Mouse (Mus musculus): Measurements from ENCODE around the gene Atp13a2. TPM values are rescaled to one million over a fixed set of nuclear protein-coding genes. Genes with fewer than 3 reads are reported as not detected.

The Atp13a2 gene
- polyA plus RNA-seq, 1 experiment from 2014 or later, result 15.8 TPM

DNA sequence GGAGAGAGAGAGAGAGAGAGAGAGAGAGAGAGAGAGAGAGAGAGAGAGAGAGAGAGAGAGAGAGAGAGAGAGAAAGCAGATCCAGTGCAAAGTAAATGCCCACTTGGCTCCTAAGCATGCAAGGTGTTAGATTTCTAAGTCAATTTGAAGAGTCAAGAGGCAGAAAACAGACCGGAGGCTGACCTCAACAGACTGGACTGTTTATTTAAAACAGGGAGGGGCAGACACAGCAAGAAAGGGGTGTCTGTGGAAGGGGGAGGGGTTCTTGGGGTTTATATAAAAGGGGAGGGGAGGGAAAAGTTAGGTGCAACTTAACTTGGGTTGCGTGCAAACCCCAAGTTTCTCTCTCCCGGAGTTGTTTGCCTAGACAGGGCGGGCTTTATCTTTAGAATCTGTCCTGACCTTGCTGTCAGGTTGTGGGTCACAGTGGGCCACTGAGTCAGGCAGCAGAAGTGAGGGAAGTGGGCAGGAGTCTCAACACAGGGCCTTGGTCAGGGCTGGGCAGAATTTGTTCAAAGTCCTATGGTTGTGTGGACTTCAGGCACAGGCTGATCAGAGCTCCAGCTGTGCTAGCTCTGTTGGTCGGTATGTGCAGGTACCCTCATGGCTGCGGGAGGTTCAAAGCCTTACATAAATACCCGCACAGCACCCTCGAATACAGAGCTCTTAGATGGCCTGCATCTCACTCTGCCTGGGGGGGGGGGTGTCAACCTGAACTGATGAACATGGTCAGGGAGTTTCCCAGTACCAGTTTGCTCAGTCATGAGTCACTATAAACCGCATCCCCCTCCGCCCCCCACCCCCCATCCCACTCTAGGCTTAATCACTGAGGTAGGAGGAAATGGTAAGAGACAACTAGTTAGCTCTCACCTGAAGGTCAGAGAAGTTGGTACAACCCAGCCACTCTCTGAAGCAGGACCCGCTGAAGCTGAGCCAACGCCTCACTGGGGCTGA lies 38.9 kb upstream of the Atp13a2 start:
- no peaks in the 10 kb centered on the region for H3K27me3 ChIP-seq (ENCODE audit: insufficient read depth, low read length)
- DNase-seq, result no peak
- no peak overlapping the region for H3K4me3 ChIP-seq (ENCODE audit: low read depth, low read length)
- peaks cover 5% of the 10 kb centered on the region; the same call in 1 of the 2 replicates for H3K4me1 ChIP-seq (ENCODE audit: insufficient read depth)
- no peak for ATAC-seq
- no peaks in the 10 kb centered on the region for H3K36me3 ChIP-seq (replicated peaks; ENCODE audit: insufficient read depth, low read length)
- H3K27ac ChIP-seq (ENCODE audit: low read depth), result no peak overlapping the region
- no peak overlapping the region for H3K4me2 ChIP-seq (ENCODE audit: low read depth, low read length)
- no peaks in the 10 kb centered on the region for H3K9me3 ChIP-seq (ENCODE audit: low read length)
- no peak overlapping the region for H3K9ac ChIP-seq (replicated peaks)
- no peak for TF ChIP-seq CTCF (IDR thresholded peaks at IDR 0.05; ENCODE audit: low read depth)
- TF ChIP-seq EP300 (IDR thresholded peaks at IDR 0.05; ENCODE audit: low read depth), result no peak
- WGBS (ENCODE audit: insufficient replicate concordance), result 72% methylated on average over 12 of the region's 12 CpGs

GRCm38 (mm10) chr4:140948481-140948880 lies 38.2 kb upstream of the Atp13a2 start:
- Histone ChIP-seq H3K9ac (replicated peaks) (no peak overlapping the region), H3K4me2 (ENCODE audit: low read depth, low read length) (no peak overlapping the region), H3K4me3 (ENCODE audit: low read depth, low read length) (no peak overlapping the region), H3K27me3 (ENCODE audit: insufficient read depth, low read length) (no peaks in the 10 kb centered on the region), H3K4me1 (ENCODE audit: insufficient read depth) (peaks cover 5% of the 10 kb centered on the region; the same call in 1 of the 2 replicates), H3K27ac (ENCODE audit: low read depth) (no peak overlapping the region), H3K36me3 (replicated peaks; ENCODE audit: insufficient read depth, low read length) (no peaks in the 10 kb centered on the region), H3K9me3 (ENCODE audit: low read length) (no peaks in the 10 kb centered on the region)
- TF ChIP-seq EP300 (IDR thresholded peaks at IDR 0.05; ENCODE audit: low read depth) (no peak), CTCF (IDR thresholded peaks at IDR 0.05; ENCODE audit: low read depth) (no peak)
- ATAC-seq, result no peak
- 70% methylated on average over 6 of the region's 6 CpGs for WGBS (ENCODE audit: insufficient replicate concordance)
- no peak for DNase-seq

DNA sequence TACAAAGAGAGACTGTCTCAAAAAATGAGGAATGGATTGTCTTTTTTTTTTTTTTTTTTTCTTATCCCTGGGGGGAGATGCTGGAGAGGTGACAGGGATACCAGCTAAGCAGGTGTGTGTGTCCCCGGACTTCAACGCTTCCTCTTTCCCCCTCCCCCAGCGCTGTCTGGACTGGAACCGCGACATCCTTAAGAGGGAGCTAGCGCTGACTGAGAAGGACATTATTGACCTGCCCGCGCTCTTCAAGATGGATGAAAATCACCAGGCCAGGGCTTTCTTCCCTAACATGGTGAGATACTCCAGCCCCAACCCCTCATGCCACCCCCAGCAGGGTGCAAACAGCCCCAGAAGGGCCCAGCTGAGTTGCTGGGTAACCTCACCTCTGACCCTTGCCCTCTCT lies 37.6 kb upstream of the Atp13a2 start:
- WGBS (ENCODE audit: insufficient replicate concordance), result 70% methylated on average over 8 of the region's 8 CpGs
- no peak for TF ChIP-seq EP300 (IDR thresholded peaks at IDR 0.05; ENCODE audit: low read depth)
- TF ChIP-seq CTCF (IDR thresholded peaks at IDR 0.05; ENCODE audit: low read depth), result no peak

GRCm38 (mm10) chr4:140949616-140950015 lies 37.1 kb upstream of the Atp13a2 start:
- no peaks in the 10 kb centered on the region for H3K27me3 ChIP-seq (ENCODE audit: insufficient read depth, low read length)
- TF ChIP-seq CTCF (IDR thresholded peaks at IDR 0.05; ENCODE audit: low read depth) (no peak), EP300 (IDR thresholded peaks at IDR 0.05; ENCODE audit: low read depth) (no peak)
- WGBS (ENCODE audit: insufficient replicate concordance), result 62% methylated on average over 16 of the region's 16 CpGs

More for the DNA sequence above, 37.6 kb upstream of the Atp13a2 start:
- Histone ChIP-seq H3K4me1 (ENCODE audit: insufficient read depth) (peaks cover 5% of the 10 kb centered on the region; the same call in 1 of the 2 replicates), H3K36me3 (replicated peaks; ENCODE audit: insufficient read depth, low read length) (no peaks in the 10 kb centered on the region), H3K4me3 (ENCODE audit: low read depth, low read length) (no peak overlapping the region), H3K27me3 (ENCODE audit: insufficient read depth, low read length) (no peaks in the 10 kb centered on the region), H3K9me3 (ENCODE audit: low read length) (no peaks in the 10 kb centered on the region), H3K4me2 (ENCODE audit: low read depth, low read length) (no peak overlapping the region), H3K9ac (replicated peaks) (no peak overlapping the region), H3K27ac (ENCODE audit: low read depth) (no peak overlapping the region)
- no peak for DNase-seq
- no peak for ATAC-seq

DNA sequence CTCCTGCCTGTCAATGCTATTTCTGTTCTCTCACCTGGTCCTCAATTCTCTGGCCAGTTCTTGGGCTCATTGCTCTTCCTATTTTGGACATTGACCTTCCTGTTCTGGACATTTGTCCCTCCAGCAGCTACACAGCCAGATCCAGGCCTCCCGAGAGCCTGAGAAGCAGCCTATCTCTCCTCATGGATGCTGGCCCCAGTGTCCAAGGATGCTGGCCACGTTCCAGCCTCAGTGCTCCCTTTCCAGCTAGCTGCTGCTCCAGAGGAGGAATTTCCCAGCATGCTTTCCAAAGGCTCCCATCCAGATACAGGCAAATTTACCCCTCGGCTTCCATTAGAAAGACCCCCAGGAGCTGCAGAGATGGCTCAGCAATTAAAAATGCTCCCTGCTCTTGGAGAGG lies 36.1 kb upstream of the Atp13a2 start:
- 0 out of 2 replicates have a peak, but pooled peaks cover 1% of the 10 kb centered on the region for H3K27me3 ChIP-seq (ENCODE audit: insufficient read depth, low read length)
- no peaks in the 10 kb centered on the region for H3K36me3 ChIP-seq (replicated peaks; ENCODE audit: insufficient read depth, low read length)
- no peak overlapping the region for H3K9ac ChIP-seq (replicated peaks)
- no peak overlapping the region for H3K4me3 ChIP-seq (ENCODE audit: low read depth, low read length)
- no peak for TF ChIP-seq CTCF (IDR thresholded peaks at IDR 0.05; ENCODE audit: low read depth)
- no peak for TF ChIP-seq EP300 (IDR thresholded peaks at IDR 0.05; ENCODE audit: low read depth)
- ATAC-seq (no peak), DNase-seq (no peak)
- H3K4me2 ChIP-seq (ENCODE audit: low read depth, low read length), result no peak overlapping the region
- H3K27ac ChIP-seq (ENCODE audit: low read depth), result no peak overlapping the region
- WGBS (ENCODE audit: insufficient replicate concordance), result 70% methylated on average over 3 of the region's 3 CpGs
- peaks cover 5% of the 10 kb centered on the region; the same call in 1 of the 2 replicates for H3K4me1 ChIP-seq (ENCODE audit: insufficient read depth)
- no peaks in the 10 kb centered on the region for H3K9me3 ChIP-seq (ENCODE audit: low read length)

More at GRCm38 (mm10) chr4:140949616-140950015, 37.1 kb upstream of the Atp13a2 start:
- no peaks in the 10 kb centered on the region for H3K36me3 ChIP-seq (replicated peaks; ENCODE audit: insufficient read depth, low read length)
- H3K4me1 ChIP-seq (ENCODE audit: insufficient read depth), result peaks cover 5% of the 10 kb centered on the region; the same call in 1 of the 2 replicates
- no peak for ATAC-seq
- no peak overlapping the region for H3K4me2 ChIP-seq (ENCODE audit: low read depth, low read length)
- H3K9ac ChIP-seq (replicated peaks), result no peak overlapping the region
- no peak overlapping the region for H3K27ac ChIP-seq (ENCODE audit: low read depth)
- H3K9me3 ChIP-seq (ENCODE audit: low read length), result no peaks in the 10 kb centered on the region
- H3K4me3 ChIP-seq (ENCODE audit: low read depth, low read length), result no peak overlapping the region
- DNase-seq, result no peak

DNA sequence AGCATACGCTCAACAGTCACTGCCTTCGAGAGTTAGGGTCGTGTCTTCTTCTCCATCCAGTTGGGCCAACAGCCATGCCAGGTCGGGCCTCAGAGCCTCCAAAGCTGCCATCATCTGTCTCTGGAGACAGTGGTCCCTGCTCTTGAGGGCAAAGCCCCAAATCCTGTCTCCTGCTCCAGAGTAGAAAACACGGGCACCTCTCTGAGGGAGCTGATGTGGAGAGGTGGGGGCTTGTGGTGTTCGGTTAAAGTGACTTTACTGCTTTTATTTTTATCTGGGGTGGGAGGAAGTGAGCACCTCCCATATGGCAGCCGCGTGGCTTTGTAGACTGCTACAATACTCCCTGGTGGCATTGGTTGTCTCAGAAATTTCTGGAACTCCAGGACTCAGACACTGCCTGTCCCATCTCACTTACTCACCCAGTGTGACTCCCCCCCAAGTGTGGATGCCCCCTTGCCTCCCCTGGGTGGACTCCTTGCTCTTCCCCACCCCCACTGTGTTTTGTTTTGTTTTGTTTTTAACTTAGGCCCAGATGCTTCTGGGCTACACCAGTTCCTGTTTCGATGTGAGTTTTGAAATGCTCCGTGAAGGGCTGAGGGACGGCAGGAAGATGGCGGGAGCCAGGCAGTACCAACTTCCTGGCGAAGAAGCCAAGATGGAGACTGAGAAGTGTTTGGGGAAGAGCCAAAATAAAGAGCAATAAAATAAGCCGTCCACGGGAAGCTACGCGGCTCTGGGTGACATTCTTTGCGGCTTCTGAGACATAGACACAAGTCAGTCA lies 34.6 kb upstream of the Atp13a2 start:
- peak; percentile 43 for ATAC-seq
- H3K9me3 ChIP-seq (ENCODE audit: low read length), result no peaks in the 10 kb centered on the region
- WGBS (ENCODE audit: insufficient replicate concordance), result 57% methylated on average over 18 of the region's 18 CpGs
- no peak overlapping the region for H3K4me2 ChIP-seq (ENCODE audit: low read depth, low read length)
- DNase-seq, result no peak
- H3K36me3 ChIP-seq (replicated peaks; ENCODE audit: insufficient read depth, low read length), result no peaks in the 10 kb centered on the region
- peaks cover 6% of the 10 kb centered on the region; the same call in 1 of the 2 replicates for H3K27me3 ChIP-seq (ENCODE audit: insufficient read depth, low read length)
- 0 out of 2 replicates have a peak, but pooled peaks cover 5% of the 10 kb centered on the region for H3K4me1 ChIP-seq (ENCODE audit: insufficient read depth)
- no peak for TF ChIP-seq CTCF (IDR thresholded peaks at IDR 0.05; ENCODE audit: low read depth)
- TF ChIP-seq EP300 (IDR thresholded peaks at IDR 0.05; ENCODE audit: low read depth), result no peak
- no peak overlapping the region for H3K4me3 ChIP-seq (ENCODE audit: low read depth, low read length)
- peak overlapping the region; percentile 61 for H3K27ac ChIP-seq (ENCODE audit: low read depth)
- H3K9ac ChIP-seq (replicated peaks), result no peak overlapping the region

Measured in liver, postnatal 0 days (tissue).